Mouse (Mus musculus) cerebellum, adult 2 months (tissue): ENCODE results near the gene Ino80e. TPM values are rescaled to one million over a fixed set of nuclear protein-coding genes. Genes with fewer than 3 reads are reported as not detected.

ENCODE experiments used
- DNase-seq, 2 experiments: peaks; one replicate each; pipeline ENCODE4 v3.0.0; 2021
- H3K27ac ChIP-seq: fragments of 200-500 bp; 2 replicates; pipeline ENCODE4 v1.5.1; 2012; ENCODE audit warnings: low read length, control low read depth, inconsistent platforms; ENCODE audit not compliant: insufficient read depth
- H3K27me3 ChIP-seq: fragments of 200-500 bp; 2 replicates; pipeline ENCODE4 v1.6.1; 2012; ENCODE audit warnings: inconsistent platforms, mild to moderate bottlenecking, low read length, moderate library complexity; ENCODE audit not compliant: control insufficient read depth, insufficient read depth
- H3K4me1 ChIP-seq: fragments of 200-500 bp; 2 replicates; pipeline ENCODE4 v1.6.1; 2011; ENCODE audit warnings: low read length; ENCODE audit not compliant: control insufficient read depth, insufficient read depth
- H3K4me3 ChIP-seq: fragments of 200-500 bp; replicated peaks from 2 replicates; pipeline ENCODE3; 2011; ENCODE audit warnings: mild to moderate bottlenecking, low read depth, low read length, control low read depth; ENCODE audit not compliant: insufficient read depth
- CTCF ChIP-seq: fragments of 200-500 bp; IDR thresholded peaks from 2 replicates; pipeline ENCODE4 v1.5.1; 2011; ENCODE audit warnings: low read depth, mild to moderate bottlenecking, control low read depth, low read length, moderate library complexity, borderline replicate concordance; ENCODE audit not compliant: insufficient read depth
- POLR2A ChIP-seq: fragments of 200-500 bp; IDR thresholded peaks from 2 replicates; pipeline ENCODE4 v1.6.1; 2011; ENCODE audit warnings: low read length, control low read depth, borderline replicate concordance; ENCODE audit not compliant: insufficient read depth
- WGBS: fragments of 180-500 bp; shearing (Covaris S2); methylation state at CpG from one replicate; pipeline ENCODE4 v1.1.7; 2018; 5-methylcytosine and 5-hydroxymethylcytosine counted together
- polyA plus RNA-seq: library from polyadenylated mRNA; depleted of rRNA; stranded (reverse); fragments of >200 nt; gene quantifications from 2 replicates; pipeline ENCODE4 v1.2.3, GENCODE M21; 2012

Gene Ino80e
- polyA plus RNA-seq, 1 experiment, result 67.3 TPM

DNA sequence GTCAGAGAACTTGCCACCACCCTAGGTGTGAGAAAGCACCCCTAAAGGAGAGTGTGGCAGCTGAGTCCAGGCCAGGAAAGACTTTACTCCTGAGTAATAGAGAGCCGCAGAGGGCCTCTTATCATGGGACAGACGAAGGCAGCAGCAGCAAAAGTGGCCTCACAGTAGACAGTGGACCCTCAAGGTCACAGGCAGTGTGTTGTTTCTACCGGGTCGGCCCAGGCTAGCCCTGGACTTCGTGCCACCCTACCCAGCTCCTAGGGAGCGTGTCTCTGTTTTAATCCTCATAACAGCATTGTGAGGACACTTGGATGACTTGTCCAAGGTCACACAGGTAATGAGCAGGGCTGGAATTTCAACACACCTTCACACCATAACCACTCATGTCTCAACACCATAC lies 12.0 kb downstream of the Ino80e start:
- no peak overlapping the region for H3K4me3 ChIP-seq
- TF ChIP-seq CTCF (no peak), POLR2A (no peak)
- peaks cover 4% of the 10 kb centered on the region for H3K4me1 ChIP-seq
- DNase-seq, result no peak
- no peaks in the 10 kb centered on the region for H3K27me3 ChIP-seq
- 96% methylated on average over 6 of the region's 6 CpGs for WGBS
- H3K27ac ChIP-seq, result no peak overlapping the region

DNA sequence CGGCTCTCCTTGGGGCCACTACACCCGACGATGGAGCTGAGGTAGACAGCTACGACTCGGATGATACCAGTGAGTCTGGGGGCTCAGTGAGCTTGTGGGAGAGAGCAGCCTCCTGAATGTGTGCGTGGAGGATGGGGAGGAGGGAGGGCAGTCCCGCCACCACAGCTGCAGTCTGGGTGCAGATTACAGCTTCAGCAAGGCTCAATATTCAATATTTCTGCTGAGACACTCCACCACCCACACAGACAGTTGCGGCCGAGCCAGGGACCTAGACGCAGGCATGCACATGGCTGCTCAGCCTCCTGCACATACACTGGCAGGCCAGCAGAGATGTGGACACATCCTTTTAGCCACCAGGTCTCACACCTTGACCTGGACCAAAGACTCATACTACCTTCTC lies 13.4 kb downstream of the Ino80e start:
- Histone ChIP-seq H3K4me1 (peaks cover 4% of the 10 kb centered on the region; the same call in 1 of the 2 replicates), H3K27me3 (no peaks in the 10 kb centered on the region), H3K27ac (no peak overlapping the region), H3K4me3 (no peak overlapping the region)
- 38% methylated on average over 10 of the region's 10 CpGs for WGBS
- TF ChIP-seq POLR2A (no peak), CTCF (no peak)
- peak; percentile 2 to 13 for DNase-seq

DNA sequence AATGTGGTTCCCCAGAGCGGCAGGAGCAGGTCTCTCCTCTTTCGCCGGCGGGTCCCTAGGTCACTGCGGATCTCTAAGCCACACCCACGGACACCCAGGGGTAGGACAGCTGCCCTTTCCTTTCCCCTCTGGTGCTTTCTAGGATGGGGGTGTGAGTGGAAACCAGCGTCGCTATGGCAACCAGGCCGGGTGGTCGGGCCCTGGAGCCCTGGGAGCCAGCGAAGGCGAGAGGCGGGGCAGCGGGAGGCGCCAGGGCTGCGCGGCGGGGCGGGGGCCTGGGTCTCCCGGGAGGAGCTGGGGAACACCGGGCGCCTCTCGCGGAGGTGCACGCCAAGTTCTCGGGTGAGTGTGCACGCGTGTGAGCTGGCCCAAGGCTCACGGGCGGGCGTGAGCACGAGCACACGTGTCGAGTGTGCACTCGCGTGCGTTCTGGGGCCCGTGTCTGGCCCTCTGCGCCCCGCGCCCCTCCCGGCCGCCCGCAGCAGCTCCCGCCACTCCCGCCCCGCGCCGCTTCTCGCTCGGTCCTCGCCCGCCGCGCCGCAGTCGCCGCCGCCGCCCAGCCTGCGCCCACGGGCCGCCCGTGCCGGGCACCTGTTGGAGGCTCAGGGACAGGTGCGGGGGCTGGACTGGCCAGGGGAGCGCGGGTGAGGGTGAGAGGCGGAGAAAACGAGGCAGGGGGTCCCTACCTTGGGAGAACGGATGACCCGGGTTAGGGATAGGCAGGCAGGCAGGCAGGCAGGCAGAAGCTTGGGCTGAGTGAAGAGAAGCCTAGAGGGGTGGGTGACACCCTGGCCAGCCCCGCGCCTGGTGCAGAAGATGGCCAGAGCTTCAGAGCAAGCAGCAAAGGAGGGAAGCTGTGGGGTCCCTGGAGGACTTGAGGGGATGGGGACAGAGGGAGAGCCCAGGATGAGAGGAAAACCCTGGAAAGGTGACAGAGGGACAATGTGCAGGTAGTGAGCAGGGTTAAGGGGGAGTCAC lies 14.5 kb downstream of the Ino80e start:
- peak in 1 of 2 experiments; percentile 28 for DNase-seq
- no peak overlapping the region for H3K27ac ChIP-seq
- WGBS, result 1% methylated on average over 74 of the region's 74 CpGs

DNA sequence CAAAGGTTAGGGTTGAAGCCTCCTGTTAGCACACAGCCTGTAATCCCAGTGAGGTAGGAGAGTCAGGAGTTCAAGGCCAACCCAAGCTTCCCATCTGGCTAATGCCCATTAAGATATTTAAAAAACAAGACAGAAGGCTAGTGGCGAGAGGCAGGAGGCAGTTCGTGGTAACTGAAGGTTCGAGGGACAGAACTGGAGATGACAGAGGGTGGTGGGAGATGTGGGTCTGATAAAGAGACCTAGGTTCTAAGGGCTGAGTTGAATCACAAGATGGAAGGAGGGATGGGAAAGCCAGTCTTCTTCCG lies 15.1 kb downstream of the Ino80e start, which contains the start of gene Doc2a:
Gene Doc2a (plus strand): TSS at position 301 of the 305 bp plus-strand sequence.
- no peaks in the 10 kb centered on the region for H3K27me3 ChIP-seq
- H3K4me3 ChIP-seq, result peak within 1 kb of the TSS; percentile 34
- TF ChIP-seq CTCF (no peak), POLR2A (no peak)
- 41% methylated on average over 4 of the region's 4 CpGs for WGBS
- H3K27ac ChIP-seq, result no peak within 1 kb of the TSS
- DNase-seq, result no peak
- H3K4me1 ChIP-seq, result peaks cover 4% of the 10 kb centered on the region; the same call in 1 of the 2 replicates

More for the DNA sequence above, 14.5 kb downstream of the Ino80e start:
- Histone ChIP-seq H3K4me3 (peak overlapping the region; percentile 34), H3K4me1 (peaks cover 4% of the 10 kb centered on the region; the same call in 1 of the 2 replicates), H3K27me3 (no peaks in the 10 kb centered on the region)
- TF ChIP-seq CTCF (no peak), POLR2A (no peak)

DNA sequence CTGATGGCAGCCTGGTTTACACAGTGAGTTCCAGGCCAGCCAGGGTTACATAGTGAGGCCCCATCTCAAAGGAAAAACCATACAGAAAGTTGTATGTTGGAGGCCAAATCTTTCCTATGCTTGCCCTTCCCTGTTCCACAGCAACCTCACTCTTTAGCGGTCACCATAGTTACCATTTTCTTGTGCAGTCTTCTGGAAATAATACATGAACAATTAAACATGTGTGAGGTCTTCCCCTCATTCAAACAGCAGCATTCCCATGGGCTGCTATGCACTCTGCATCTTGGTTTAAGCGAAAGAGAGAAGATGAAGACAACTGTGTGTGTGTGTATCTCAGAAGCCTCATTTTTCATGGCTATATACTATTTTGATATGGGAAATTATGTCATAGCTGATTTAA lies 16.7 kb downstream of the Ino80e start:
- H3K27ac ChIP-seq, result no peak overlapping the region
- no peak for DNase-seq
- H3K4me1 ChIP-seq, result peaks cover 4% of the 10 kb centered on the region; the same call in 1 of the 2 replicates
- no peak overlapping the region for H3K4me3 ChIP-seq
- WGBS, result 66% methylated on average over 2 of the region's 2 CpGs
- H3K27me3 ChIP-seq, result no peaks in the 10 kb centered on the region
- TF ChIP-seq POLR2A, result no peak
- TF ChIP-seq CTCF, result no peak

DNA sequence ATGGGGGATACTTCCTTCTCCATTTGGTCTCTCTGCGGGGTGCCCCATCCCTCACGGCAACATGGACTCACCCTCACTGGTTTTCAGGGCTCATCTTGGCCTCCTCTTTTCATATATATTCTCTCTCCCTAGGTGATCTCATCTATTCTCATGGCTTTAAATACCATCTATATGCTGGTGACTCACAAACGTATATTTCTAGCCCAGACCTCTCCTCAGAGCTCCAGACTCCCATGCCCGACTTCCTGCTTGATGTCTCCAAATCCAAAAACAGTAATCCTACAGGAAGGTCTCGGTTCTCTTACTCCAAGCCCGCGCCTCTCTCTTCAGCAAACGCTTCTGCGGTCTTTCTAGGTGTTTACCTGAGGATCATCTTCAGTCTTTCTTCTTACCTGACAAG lies 18.9 kb downstream of the Ino80e start:
- H3K4me1 ChIP-seq, result peaks cover 4% of the 10 kb centered on the region; the same call in 1 of the 2 replicates
- WGBS, result 72% methylated on average over 9 of the region's 9 CpGs
- TF ChIP-seq POLR2A (no peak), CTCF (no peak)
- H3K27me3 ChIP-seq, result no peaks in the 10 kb centered on the region
- H3K4me3 ChIP-seq, result no peak overlapping the region
- H3K27ac ChIP-seq, result no peak overlapping the region
- no peak for DNase-seq

DNA sequence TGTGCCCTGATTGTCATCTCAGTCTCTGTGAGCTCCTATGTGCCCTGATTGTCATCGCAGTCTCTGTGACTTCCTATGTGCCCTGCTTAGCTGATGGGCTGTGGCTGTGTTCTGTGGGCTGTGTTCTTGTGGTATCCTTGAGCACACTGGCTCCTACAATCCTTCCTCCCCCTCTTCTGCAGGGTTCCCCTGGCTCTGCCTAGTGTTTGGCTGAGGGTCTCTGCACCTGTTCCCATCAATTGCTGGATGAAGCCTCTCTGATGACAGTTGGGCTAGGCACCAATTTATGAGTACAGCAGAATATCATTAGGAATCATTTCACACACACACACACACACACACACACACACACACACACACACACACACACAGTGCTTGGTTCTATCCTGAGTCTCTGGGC lies 28.9 kb downstream of the Ino80e start:
- DNase-seq, result no peak
- 0 out of 2 replicates have a peak, but pooled peaks cover 5% of the 10 kb centered on the region for H3K4me1 ChIP-seq
- no peak overlapping the region for H3K27ac ChIP-seq
- TF ChIP-seq CTCF (no peak), POLR2A (no peak)
- WGBS, result 79% methylated on average over 1 of the region's 1 CpGs
- H3K27me3 ChIP-seq, result no peaks in the 10 kb centered on the region
- no peak overlapping the region for H3K4me3 ChIP-seq
